Mouse (Mus musculus) liver, embryonic 11.5 days (tissue): ENCODE measurements around the gene Setd4. TPM values are rescaled to one million over a fixed set of nuclear protein-coding genes. Genes with fewer than 3 reads are reported as not detected.

Experiments used
- ATAC-seq: fragments of 200-750 bp; cut with Nextera tagmentation; replicated peaks from 2 replicates; pipeline ENCODE4 v1.8.0; 2017; ENCODE audit warnings: moderate number of reproducible peaks, mild to moderate bottlenecking, moderate TSS enrichment, moderate library complexity; ENCODE audit not compliant: low FRiP score
- DNase-seq: peaks from one replicate; pipeline ENCODE4 v3.0.0-alpha.2; 2017; ENCODE audit warnings: low spot score
- H3K27ac ChIP-seq: fragments of 300-500 bp; sonication (generic); 2 replicates; pipeline ENCODE4 v1.5.1; 2014; ENCODE audit warnings: mild to moderate bottlenecking, low read depth, low read length, control low read depth
- H3K27me3 ChIP-seq: fragments of 300-500 bp; sonication (generic); replicated peaks from 2 replicates; pipeline ENCODE4 v1.6.1; 2014; ENCODE audit warnings: low read length, mixed read lengths; ENCODE audit not compliant: control insufficient read depth, insufficient read depth
- H3K36me3 ChIP-seq: fragments of 300-500 bp; sonication (generic); 2 replicates; pipeline ENCODE4 v1.6.1; 2014; ENCODE audit warnings: mild to moderate bottlenecking, low read length, moderate library complexity, mixed read lengths; ENCODE audit not compliant: control insufficient read depth, insufficient read depth
- H3K4me1 ChIP-seq: fragments of 300-500 bp; sonication (generic); replicated peaks from 2 replicates; pipeline ENCODE4 v1.6.1; 2014; ENCODE audit warnings: low read length, mixed read lengths; ENCODE audit not compliant: control insufficient read depth, insufficient read depth
- H3K4me2 ChIP-seq: fragments of 300-500 bp; sonication (generic); 2 replicates; pipeline ENCODE4 v1.6.1; 2014; ENCODE audit warnings: mild to moderate bottlenecking, control low read depth, moderate library complexity
- H3K4me3 ChIP-seq: fragments of 300-500 bp; sonication (generic); 2 replicates; pipeline ENCODE4 v1.5.1; 2014; ENCODE audit warnings: low read depth, low read length, control low read depth
- H3K9ac ChIP-seq: fragments of 300-500 bp; sonication (generic); 2 replicates; pipeline ENCODE4 v1.6.1; 2014; ENCODE audit warnings: low read depth, low read length, control low read depth
- H3K9me3 ChIP-seq: fragments of 300-500 bp; sonication (generic); 2 replicates; pipeline ENCODE4 v1.6.1; 2016; ENCODE audit warnings: low read length, inconsistent platforms, mixed read lengths; ENCODE audit not compliant: control insufficient read depth
- WGBS: fragments of 180-500 bp; shearing (Covaris S2); extraction: QIAGEN DNeasy Blood & Tissue Kit; methylation state at CpG from one replicate; pipeline ENCODE4 v1.1.7; 2014; 5-methylcytosine and 5-hydroxymethylcytosine counted together
- polyA plus RNA-seq: library from polyadenylated mRNA; unstranded; fragments of >200 nt; fragmentation: Nextera tagmentation; extraction: Ambion mirVana; gene quantifications from 2 replicates; pipeline ENCODE4 v1.2.1, GENCODE M21; 2014

Setd4 gene
- polyA plus RNA-seq, 1 experiment from 2014 or later, result 13.4 TPM

- Histone ChIP-seq H3K9me3 (no peaks in the 10 kb centered on the region), H3K4me2 (no peak overlapping the region), H3K4me1 (no peaks in the 10 kb centered on the region), H3K9ac (no peak overlapping the region), H3K27ac (no peak overlapping the region), H3K27me3 (no peaks in the 10 kb centered on the region), H3K36me3 (no peaks in the 10 kb centered on the region), H3K4me3 (no peak overlapping the region)
- ATAC-seq (no peak), DNase-seq (no peak)
- WGBS, result 90% methylated on average over 5 of the region's 5 CpGs
Observed at GRCm38 (mm10) chr16:93573434-93573833, 30.4 kb downstream of the Setd4 start.

GRCm38 (mm10) chr16:93572383-93572782, 31.5 kb downstream of the Setd4 start:
- Histone ChIP-seq H3K36me3 (no peaks in the 10 kb centered on the region), H3K9me3 (no peaks in the 10 kb centered on the region), H3K27ac (no peak overlapping the region), H3K4me1 (no peaks in the 10 kb centered on the region), H3K4me3 (no peak overlapping the region), H3K9ac (no peak overlapping the region), H3K27me3 (no peaks in the 10 kb centered on the region), H3K4me2 (no peak overlapping the region)
- DNase-seq (no peak), ATAC-seq (no peak)
- WGBS, result 89% methylated on average over 6 of the region's 6 CpGs

- Histone ChIP-seq H3K4me1 (no peaks in the 10 kb centered on the region), H3K36me3 (no peaks in the 10 kb centered on the region), H3K4me2 (no peak overlapping the region), H3K27me3 (no peaks in the 10 kb centered on the region; the same call in 1 of the 2 replicates), H3K27ac (no peak overlapping the region), H3K9me3 (no peaks in the 10 kb centered on the region), H3K4me3 (no peak overlapping the region), H3K9ac (no peak overlapping the region)
- ATAC-seq (no peak), DNase-seq (no peak)
- WGBS, result 31% methylated on average over 12 of the region's 12 CpGs
Observed at GRCm38 (mm10) chr16:93558499-93558898, 45.4 kb downstream of the Setd4 start.

GRCm38 (mm10) chr16:93557646-93558045, 46.2 kb downstream of the Setd4 start:
- WGBS, result 58% methylated on average over 8 of the region's 8 CpGs

GRCm38 (mm10) chr16:93552686-93553513, 51.0 kb downstream of the Setd4 start:
- DNase-seq (no peak), ATAC-seq (no peak)
- Histone ChIP-seq H3K9me3 (no peaks in the 10 kb centered on the region), H3K4me3 (no peak overlapping the region), H3K27ac (no peak overlapping the region), H3K36me3 (no peaks in the 10 kb centered on the region), H3K4me1 (0 out of 2 replicates have a peak, but pooled peaks cover 4% of the 10 kb centered on the region), H3K27me3 (peaks cover 3% of the 10 kb centered on the region), H3K4me2 (no peak overlapping the region), H3K9ac (no peak overlapping the region)
- 72% methylated on average over 12 of the region's 12 CpGs for WGBS

More at GRCm38 (mm10) chr16:93557646-93558045, 46.2 kb downstream of the Setd4 start:
- Histone ChIP-seq H3K4me2 (no peak overlapping the region), H3K4me1 (no peaks in the 10 kb centered on the region), H3K36me3 (no peaks in the 10 kb centered on the region), H3K4me3 (no peak overlapping the region), H3K27me3 (no peaks in the 10 kb centered on the region; the same call in 1 of the 2 replicates), H3K27ac (no peak overlapping the region), H3K9ac (no peak overlapping the region), H3K9me3 (no peaks in the 10 kb centered on the region)
- no peak for DNase-seq
- no peak for ATAC-seq

GRCm38 (mm10) chr16:93549287-93549686, 54.6 kb downstream of the Setd4 start:
- Histone ChIP-seq H3K36me3 (no peaks in the 10 kb centered on the region), H3K27me3 (peaks cover 3% of the 10 kb centered on the region; the same call in 1 of the 2 replicates), H3K9ac (no peak overlapping the region), H3K4me2 (no peak overlapping the region), H3K27ac (no peak overlapping the region), H3K4me3 (no peak overlapping the region), H3K4me1 (0 out of 2 replicates have a peak, but pooled peaks cover 4% of the 10 kb centered on the region), H3K9me3 (no peaks in the 10 kb centered on the region)
- DNase-seq (no peak), ATAC-seq (no peak)
- 41% methylated on average over 10 of the region's 10 CpGs for WGBS

- WGBS, result 54% methylated on average over 2 of the region's 2 CpGs
- DNase-seq, result no peak
- Histone ChIP-seq H3K9me3 (no peaks in the 10 kb centered on the region), H3K4me2 (no peak overlapping the region), H3K4me3 (no peak overlapping the region), H3K9ac (no peak overlapping the region), H3K27ac (no peak overlapping the region), H3K4me1 (0 out of 2 replicates have a peak, but pooled peaks cover 4% of the 10 kb centered on the region), H3K27me3 (peaks cover 3% of the 10 kb centered on the region; the same call in 1 of the 2 replicates), H3K36me3 (no peaks in the 10 kb centered on the region)
- no peak for ATAC-seq
Observed at GRCm38 (mm10) chr16:93548045-93548444, 55.8 kb downstream of the Setd4 start.

GRCm38 (mm10) chr16:93547122-93547521, 56.7 kb downstream of the Setd4 start:
- H3K27ac ChIP-seq, result no peak overlapping the region
- 55% methylated on average over 3 of the region's 3 CpGs for WGBS
- H3K4me3 ChIP-seq, result no peak overlapping the region
- DNase-seq, result no peak
- H3K4me1 ChIP-seq, result 0 out of 2 replicates have a peak, but pooled peaks cover 4% of the 10 kb centered on the region
- no peak overlapping the region for H3K4me2 ChIP-seq
- ATAC-seq, result no peak
- H3K9me3 ChIP-seq, result no peaks in the 10 kb centered on the region
- no peaks in the 10 kb centered on the region for H3K36me3 ChIP-seq
- H3K9ac ChIP-seq, result no peak overlapping the region
- H3K27me3 ChIP-seq, result peaks cover 3% of the 10 kb centered on the region; the same call in 1 of the 2 replicates
